Mouse (Mus musculus) heart, adult 18-20 months (tissue): Measurements from ENCODE around the gene A730061H03Rik. TPM values are rescaled to one million over a fixed set of nuclear protein-coding genes. Genes with fewer than 3 reads are reported as not detected.

Experiments
- DNase-seq, 2 experiments: peaks; one replicate each; pipeline ENCODE4 v3.0.0; 2021 to 2022; ENCODE audit warnings: mixed read lengths in 1 of 2
- total RNA-seq, 2 experiments: library from RNA; stranded (reverse); gene quantifications; 2 replicates each; pipeline ENCODE4 v1.2.3; 2021

The A730061H03Rik gene
- total RNA-seq, 2 experiments from 2014 or later: not detected

GRCm38 (mm10) chr14:55581981-55582681, 21.9 kb upstream of the A730061H03Rik start:
- no peak for DNase-seq

GRCm38 (mm10) chr14:55580731-55581130, 20.5 kb upstream of the A730061H03Rik start:
- no peak for DNase-seq

GRCm38 (mm10) chr14:55579511-55580496, 19.6 kb upstream of the A730061H03Rik start:
- DNase-seq: no peak

DNA sequence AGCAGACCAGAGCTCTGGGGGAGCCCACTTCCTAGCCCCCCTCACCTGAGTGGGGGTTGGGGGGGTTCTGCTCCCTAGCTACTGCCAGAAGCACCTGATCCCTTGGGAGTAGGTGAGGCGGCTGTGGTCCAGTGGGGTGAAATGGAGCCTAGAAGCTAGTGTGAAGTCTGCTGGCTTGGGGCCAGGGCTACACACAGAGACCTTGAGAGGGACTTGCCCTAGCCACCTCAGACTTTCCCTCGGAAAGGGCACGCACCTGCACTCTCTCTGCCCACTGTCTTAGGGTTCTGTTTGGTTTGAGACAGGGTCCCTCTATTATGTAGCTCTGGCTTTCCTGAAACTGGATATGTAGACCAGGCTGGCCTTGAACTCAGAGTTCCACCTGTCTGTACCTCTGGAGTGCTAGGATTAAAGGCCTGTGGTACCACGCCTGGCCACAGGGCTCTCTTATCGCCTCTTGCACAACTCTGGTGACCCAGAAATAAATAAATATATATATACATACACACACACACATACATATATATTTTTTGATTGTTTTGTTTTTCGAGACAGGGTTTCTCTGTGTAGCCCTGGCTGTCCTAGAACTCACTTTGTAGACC, 18.6 kb upstream of the A730061H03Rik start:
- DNase-seq: peak in 1 of 2 experiments; percentile 70

- peak; percentile 84 to 92 for DNase-seq
These were observed 17.9 kb upstream of the A730061H03Rik start, which contains the start of gene Psme1 for GRCm38 (mm10) chr14:55577871-55578667. Gene Psme1, plus strand, starts transcription at chr14:55578123.

DNA sequence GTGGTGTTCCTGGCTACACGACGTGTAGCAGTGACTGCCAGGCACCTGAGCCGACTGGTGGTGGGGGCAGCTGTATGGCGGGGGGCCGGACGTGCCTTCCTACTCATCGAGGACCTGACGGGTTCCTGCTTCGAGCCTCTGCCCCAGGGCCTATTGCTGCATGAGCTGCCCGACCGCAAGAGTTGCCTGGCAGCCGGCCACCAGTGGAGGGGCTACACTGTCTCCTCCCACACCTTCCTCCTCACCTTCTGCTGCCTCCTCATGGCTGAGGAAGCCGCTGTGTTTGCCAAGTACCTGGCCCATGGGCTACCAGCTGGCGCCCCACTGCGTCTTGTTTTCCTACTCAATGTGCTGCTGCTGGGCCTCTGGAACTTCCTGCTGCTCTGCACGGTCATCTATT, 16.2 kb upstream of the A730061H03Rik start:
- DNase-seq: peak in 1 of 2 experiments; percentile 41

DNA sequence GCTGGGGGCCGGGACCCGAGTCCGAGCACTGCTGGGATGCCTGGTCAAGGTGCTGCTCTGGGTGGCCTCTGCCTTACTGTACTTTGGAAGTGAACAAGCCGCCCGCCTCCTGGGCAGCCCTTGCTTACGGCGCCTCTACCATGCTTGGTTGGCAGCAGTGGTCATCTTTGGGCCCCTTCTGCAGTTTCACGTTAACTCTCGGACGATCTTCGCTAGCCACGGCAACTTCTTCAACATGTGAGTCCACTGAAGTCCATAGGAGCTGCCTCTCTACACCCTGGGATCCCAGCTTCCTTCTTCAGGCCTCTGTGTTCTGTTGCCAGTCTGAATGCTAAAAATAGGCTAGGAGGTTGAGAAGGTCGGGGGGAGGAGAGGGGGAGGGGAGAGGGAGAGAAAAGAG, 15.5 kb upstream of the A730061H03Rik start:
- peak; percentile 51 to 55 for DNase-seq

- DNase-seq: peak; percentile 62 to 78
These were observed 15.1 kb upstream of the A730061H03Rik start, which contains the start of gene Fitm1 for GRCm38 (mm10) chr14:55575302-55575701. Gene Fitm1, plus strand, starts transcription at chr14:55575617.

DNA sequence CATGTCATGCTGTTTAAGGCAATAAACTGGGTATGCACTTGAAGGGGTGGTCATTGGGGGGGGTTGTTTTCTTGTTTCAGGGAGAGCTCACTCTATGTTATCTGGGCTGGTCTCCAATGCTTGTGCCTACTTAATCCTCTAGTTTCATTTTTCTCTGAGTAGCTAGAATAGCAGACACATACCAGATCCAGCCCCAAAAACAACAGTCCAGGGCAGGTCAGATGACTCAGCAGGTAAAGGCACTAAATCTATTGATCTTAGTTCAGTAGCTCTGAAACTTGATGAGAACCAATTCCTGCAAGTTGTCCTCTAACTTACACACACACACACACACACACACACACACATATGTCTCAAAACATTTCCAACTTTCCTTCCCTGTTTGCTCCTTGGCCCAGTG, 11.6 kb upstream of the A730061H03Rik start:
- no peak for DNase-seq

- DNase-seq: no peak
These were observed 10.4 kb upstream of the A730061H03Rik start for GRCm38 (mm10) chr14:55570588-55570987.

DNA sequence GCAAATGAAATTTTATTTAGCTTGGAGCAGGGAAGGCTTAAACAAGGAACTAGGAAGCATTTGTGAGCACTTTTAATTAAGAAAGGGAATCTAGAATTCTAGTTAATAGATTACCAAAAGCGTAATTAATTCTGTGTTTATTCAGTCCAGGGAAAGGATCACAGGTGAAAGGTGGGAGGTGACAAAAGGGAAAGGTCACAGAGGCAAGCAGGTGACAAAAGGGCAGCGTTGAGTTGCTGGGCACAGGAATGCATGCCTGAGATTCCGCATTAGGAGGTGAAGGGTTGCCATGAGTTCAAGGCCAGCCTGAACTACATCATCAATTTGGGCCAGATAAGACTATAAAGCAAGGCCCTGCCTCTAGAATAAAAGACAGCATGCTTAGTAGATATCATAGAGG, 7.3 kb upstream of the A730061H03Rik start:
- DNase-seq: no peak

GRCm38 (mm10) chr14:55565748-55566147, 5.5 kb upstream of the A730061H03Rik start:
- no peak for DNase-seq

DNA sequence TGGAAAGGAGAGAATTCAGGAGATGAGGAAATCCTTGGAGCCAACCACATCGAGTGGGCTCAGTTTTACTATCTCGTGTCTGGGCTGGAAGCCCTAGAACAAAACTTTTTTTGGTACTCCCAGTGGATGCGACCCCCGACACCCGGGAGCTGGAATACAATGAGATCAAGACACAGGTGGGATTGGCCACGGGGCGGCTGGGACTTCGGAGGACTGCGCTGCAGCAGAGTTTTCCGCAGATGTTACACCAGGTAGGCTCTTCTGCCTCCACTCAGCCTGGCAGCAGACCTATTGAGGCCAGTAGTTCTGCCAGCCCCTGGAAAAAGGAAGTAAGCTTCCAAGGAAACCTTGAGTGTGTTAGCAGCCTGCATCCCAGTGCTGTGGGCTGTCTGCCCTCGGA, 3.0 kb upstream of the A730061H03Rik start:
- no peak for DNase-seq

GRCm38 (mm10) chr14:55561860-55562259, 1.7 kb upstream of the A730061H03Rik start:
- DNase-seq: no peak

- DNase-seq: peak; percentile 93 to 95
These were observed 406 bp downstream of the A730061H03Rik start, which contains the start of gene Dcaf11 for GRCm38 (mm10) chr14:55559799-55560201. Gene Dcaf11, plus strand, starts transcription at chr14:55560006.

DNA sequence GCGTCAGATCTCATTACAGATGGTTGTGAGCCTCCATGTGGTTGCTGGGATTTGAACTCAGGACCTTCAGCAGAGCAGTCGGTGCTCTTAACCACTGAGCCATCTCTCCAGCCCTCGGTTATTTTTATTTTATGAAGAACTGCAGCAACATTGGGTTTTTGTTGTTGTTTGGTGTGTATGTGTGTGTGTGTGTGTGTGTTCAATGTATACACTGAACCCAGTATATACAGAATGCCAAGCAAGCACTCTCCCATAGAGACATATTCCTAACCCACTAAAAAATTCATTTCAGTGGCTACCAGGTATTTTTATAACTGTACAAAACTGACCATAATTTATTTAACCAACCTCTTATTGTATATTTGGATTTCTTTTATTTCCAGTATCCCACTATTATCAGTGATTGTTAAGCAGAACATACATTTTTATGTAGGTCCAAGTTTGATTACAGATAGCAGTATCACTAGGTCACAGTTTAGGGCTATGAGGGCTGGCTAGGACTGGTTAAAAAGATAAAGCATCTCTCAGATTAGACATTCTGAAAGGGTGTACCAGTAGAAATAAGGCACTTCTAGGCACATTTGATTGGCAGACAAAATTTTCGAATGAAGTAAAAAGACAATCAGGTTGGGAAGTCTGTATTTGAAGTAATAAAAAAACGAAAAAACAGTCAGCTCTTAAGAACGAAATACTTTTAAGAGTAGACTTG, 1.3 kb downstream of the A730061H03Rik start:
- no peak for DNase-seq

GRCm38 (mm10) chr14:55557587-55557986, 2.6 kb downstream of the A730061H03Rik start:
- DNase-seq: no peak

GRCm38 (mm10) chr14:55557003-55557402, 3.2 kb downstream of the A730061H03Rik start:
- DNase-seq: peak; percentile 87 to 92

DNA sequence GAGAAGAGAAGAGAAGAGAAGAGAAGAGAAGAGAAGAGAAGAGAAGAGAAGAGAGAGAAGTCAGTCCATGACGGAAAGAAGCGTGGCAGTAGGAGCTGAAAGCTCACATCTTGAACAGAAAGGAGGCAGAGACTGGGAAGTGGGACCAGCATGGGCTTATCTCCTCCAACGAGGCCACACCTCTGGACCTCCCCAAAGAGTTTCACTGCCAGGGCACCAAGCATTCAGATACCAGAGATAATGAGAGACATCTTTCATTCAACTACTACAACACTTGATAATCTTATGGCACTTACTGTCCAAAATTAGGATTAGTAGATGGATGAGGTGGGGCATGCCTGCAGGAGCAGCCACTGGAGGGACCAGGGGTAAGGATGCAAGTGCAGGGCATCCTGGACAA, 4.4 kb downstream of the A730061H03Rik start:
- DNase-seq: no peak

GRCm38 (mm10) chr14:55554635-55555034, 5.6 kb downstream of the A730061H03Rik start:
- no peak for DNase-seq

GRCm38 (mm10) chr14:55551794-55552193, 8.4 kb downstream of the A730061H03Rik start:
- DNase-seq: no peak
